Mouse (Mus musculus) gastrocnemius, postnatal 25 days (tissue): Measurements from ENCODE around the gene Fibcd1. TPM values are rescaled to one million over a fixed set of nuclear protein-coding genes. Genes with fewer than 3 reads are reported as not detected.

Experiments used
- DNase-seq: peaks from one replicate; pipeline ENCODE4 v3.0.0; 2022
- long read RNA-seq, 2 experiments: library from polyadenylated mRNA; stranded (forward); transcript quantifications; one replicate each; pipeline ENCODE4 v2.0.0; 2021
- total RNA-seq, 2 experiments: library from RNA; stranded (reverse); gene quantifications; 1 replicate in 1 of 2; 2 replicates in 1 of 2; pipeline ENCODE4 v1.2.3; 2021

Fibcd1 gene
- not detected for total RNA-seq
- long read RNA-seq, experiment 1: 0 reads
- long read RNA-seq, experiment 2: 0 reads

DNA sequence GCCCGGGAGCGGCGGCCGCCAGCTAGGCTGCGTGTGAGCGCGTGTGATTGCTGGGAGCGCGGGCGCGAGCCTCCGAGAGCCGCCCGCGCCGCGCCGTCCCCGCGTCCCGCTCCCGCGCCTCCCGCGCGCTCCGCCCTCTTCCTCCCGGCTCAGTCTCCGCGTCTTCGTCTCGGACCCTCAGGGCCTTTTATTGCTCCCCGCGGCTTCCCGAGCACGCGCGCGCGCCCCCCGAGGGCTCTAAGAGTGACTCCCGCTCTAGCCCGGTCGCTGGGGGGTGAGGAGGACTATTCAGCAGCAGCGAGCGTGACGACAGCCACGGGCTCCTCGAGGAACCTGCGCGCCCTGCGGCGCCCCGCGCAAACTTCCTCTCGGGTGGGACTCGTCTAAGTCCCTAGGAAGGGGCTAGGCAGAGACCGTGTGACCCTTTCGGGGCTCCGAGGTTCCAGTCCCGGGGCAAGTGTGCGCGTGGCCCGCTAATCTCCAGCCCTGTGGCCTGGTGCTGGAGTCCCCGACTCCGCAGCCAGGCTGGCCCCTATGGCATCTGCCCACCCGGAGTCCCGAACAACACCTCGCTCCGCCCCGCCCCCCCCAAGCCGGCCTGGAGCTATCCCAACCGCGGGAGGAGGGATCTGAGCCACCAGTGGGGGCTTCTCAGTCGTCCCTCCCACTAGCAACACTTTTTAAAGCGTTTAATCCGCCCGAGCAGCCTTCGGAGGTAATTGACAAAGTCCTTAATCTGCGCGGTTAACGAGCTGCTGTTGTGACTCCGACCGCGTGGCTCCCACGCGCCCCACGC is at the start of gene Fibcd1:
Fibcd1 (minus strand) TSS at position 110 of the 796 bp plus-strand sequence.
- no peak for DNase-seq

DNA sequence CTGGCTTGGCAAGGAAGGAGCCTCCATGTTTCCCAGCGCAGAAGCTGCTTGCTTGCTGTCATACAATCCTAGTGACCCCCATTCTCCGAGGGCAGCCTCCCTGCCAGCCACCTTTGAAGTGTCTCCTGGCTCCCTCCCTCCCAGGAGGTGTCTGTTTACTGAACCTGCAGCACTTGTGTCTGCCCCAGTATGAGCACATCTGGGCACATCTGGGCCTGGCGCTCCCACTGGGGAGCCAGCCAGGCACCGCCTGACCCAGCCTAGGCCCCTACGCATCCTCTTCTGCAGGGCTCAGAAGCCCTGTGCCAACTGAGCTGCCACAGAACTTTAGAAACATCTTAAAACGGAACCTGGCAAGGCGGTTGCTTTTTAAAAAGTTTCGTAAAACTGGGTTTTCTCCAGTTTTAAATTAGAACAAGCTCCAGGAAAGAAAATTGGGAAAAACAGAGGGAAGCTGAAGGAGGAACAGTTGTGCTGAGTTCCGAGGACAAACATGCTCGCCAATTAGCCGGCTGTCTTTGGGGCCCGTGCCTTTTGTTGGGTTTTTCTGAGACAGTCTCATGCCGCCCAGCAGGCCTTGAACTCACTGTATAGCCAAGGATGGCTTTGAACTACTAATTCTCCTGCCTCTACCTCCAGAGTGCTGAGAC is 48.5 kb upstream of the Fibcd1 start:
- DNase-seq: peak; percentile 66

DNA sequence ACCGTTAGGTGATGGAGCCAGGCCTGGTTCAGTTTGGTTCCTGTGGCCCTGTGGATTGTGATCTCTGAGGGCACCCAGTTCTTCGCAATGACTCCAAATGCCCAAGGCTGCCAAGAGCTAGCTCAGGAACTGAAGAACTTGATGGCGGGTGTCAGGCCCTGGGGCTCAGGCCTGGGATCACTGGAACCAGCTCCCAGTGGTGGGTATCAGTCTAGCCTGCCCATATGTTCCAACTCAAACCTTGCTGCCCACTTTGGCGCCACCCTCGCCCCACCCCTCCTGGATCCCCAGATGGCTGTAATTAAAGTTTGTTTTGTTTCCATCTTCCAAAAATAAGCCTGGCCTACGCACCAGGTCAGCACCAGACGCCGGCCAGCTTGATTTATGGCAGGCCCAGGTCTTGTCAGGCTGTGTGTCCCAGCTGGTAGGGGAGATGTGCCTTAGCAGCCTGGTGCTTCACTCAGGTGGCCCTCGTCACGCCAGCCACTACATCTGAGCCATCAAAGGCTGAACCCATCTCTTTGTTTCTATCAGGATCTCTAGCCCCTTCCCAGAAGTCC is 47.4 kb upstream of the Fibcd1 start:
- peak; percentile 70 for DNase-seq

DNA sequence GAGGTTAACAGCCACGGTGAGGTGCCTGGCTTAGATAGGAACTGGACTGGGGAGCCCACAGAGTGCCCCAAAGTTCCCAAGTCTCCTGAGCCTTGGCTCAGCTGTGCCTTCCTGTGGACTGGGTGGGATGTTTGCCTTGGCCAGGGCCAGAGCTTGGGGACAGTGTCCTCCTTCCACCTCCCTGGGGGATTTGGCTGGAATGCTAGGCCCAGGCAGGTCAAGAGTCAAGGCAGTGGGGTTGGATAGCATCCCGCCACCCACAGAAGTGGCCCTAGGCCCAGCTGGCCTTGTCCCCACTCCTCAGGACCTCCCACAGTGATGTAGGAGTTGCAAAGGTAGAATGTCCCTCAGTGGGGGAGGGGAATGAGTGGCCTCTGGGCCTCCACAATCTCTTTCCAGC is 45.4 kb upstream of the Fibcd1 start:
- DNase-seq: no peak

DNA sequence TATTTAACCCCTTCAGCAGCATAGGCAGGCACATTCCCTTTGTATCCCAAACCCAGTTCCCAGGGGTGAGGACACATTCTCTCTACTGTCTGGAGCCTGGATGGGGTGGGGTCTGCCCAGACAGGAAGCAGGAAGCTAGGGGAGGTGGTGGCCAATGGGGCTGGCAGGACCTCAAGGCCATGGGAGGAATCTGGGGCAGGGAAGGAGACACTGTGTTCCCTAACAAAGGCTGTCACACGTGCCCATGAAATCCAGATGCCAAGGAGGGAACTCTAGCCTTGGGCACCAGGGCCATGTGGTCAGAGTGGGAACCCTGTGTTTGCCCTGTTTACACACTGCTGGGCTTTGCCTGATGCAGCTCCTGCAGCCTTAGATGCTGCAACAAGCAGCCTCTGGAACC is 43.1 kb upstream of the Fibcd1 start:
- no peak for DNase-seq

DNA sequence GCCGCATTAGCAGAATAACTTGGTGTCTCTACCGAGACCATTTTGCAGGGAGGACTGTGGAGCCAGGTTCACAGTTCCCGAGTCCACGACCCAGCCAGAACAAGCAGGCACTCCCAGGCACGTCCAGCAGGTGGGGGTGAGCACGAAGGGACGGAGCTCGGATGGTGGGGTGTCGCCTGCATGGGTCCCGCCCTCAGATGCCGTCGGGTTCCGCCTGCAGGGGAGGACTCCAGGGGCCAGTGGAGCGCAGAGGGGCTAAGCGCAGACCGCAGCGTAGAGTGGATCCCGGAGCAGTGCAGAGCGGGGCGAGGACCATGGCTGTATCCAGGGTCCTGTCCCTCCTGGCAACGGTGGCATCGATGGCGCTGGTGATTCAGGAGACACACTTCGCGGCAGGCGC is 41.2 kb upstream of the Fibcd1 start, which contains the start of gene Lamc3:
Lamc3 (plus strand) TSS at position 262 of the 400 bp plus-strand sequence.
- DNase-seq: peak; percentile 49

DNA sequence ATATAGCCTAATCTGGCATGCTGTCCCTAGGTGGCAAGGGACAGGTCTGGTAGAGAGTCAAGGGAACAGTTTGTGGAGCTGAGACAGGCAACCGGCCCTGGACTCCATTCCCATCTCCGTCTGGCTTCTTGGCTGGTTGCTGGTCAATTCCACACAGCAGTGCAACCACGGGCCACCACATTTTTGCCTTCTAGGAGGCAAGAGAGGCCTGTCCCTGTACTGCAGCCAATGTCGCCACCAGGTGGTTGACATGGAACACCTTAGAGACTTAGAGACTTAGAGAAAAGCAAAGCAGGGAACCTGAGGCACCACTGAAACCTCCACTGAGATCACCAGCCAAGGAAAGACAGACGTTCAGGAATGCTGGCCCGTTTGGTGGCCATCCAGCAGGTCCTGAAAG is 39.0 kb upstream of the Fibcd1 start:
- peak; percentile 22 for DNase-seq

DNA sequence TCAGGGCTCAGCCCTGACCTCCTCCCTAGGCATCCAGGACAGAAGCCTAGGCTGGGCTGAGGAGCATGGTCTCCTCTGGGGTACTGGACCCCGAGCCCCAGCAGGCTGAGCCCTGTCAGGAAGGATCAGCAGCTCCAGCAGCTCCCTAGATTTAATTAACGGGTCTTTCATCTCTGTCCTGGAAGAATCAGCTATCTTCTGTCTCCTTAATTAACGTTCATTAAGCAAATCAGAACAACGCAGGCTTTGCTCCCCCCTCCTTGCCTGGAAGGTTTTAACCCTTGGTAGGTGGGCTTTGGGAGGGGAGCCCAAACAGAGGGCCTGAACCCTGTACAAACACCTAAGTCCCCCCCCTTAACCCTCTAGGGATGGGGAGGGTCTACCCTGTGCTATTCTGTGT is 37.3 kb upstream of the Fibcd1 start:
- DNase-seq: no peak

DNA sequence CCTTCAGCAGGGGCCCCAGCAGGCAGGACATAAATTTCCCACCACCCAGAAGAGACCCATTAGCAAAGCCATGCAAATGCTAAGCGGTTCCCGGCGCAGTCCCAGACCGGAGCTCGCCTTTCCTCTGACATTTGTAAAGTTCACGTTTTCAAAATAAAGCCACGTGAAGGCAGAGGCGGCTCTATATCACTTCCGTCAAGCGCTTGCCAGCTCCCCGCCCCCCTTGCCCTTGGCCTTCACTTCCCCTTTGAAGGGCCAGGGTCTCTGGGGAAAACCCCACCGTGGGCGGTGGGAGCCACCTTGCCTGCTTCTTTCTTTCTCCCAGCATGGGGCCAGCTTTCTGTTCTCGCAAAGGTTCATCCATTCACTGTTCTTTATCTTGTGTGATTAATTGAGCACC is 35.1 kb upstream of the Fibcd1 start:
- DNase-seq: no peak

DNA sequence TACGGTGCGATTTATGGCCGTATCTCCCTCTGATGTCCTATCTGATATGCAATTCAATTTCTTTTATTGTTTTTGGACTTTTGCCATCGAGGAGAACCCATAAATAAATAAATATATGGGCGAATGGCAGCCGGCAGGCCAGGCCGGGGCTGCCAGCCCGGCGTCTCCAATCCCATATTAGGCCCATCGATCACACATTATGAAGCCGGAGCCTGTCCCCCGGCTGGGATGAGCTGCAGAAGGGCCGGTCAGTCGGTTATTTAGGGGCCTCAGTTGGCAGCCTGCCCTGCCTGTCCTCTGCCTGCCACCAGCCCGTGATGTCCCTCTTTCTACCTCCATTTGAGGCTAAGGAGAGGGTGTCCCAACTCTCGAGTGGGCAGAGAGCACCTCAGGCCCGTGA is 32.8 kb upstream of the Fibcd1 start:
- DNase-seq: no peak

DNA sequence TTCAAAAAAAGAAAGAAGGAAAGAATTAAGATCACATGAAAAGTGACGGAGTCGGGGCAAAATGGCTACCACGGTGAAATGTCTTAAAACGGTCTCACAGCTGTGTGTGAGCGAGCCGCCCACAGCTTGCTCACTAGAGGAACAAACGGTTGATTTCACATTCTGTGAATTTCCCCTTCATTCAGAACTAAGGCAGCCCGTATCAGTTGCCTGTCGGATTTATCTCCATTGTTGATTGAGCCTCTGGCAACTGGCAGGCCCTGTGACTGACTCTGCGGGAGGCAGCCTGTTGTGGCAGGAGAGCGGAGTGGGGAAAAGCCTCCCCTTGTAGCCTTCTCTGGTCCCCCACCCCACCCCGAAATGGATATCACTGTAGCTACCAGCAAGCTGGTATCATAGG is 30.6 kb upstream of the Fibcd1 start:
- DNase-seq: no peak

DNA sequence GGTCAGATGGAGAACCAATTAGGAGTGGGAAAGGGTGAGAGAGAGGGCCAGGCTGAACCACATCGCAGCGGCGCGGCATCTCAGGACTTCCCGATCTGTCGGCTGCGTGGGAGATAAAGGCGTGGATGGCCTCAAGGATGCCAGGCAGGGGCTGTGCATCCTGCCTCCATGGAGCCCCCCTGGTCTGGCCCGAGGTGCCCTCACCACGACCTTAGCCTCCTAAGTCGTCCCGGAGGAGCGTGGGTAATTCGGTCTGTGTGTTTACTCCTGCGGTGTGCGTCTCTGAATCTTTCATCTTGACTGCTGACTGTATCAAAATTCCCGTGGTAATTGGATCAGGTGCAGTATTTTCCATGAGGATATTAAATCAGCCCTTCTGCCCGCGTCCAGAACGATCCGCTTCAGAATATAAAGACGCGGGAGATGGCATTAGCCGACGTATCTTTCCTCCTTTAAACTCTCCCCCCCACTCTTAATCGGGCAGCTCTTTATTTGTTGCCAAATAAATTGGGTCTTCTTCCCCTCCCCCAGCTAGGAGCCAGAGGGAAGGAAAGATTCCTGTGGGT is 28.6 kb upstream of the Fibcd1 start:
- DNase-seq: no peak

DNA sequence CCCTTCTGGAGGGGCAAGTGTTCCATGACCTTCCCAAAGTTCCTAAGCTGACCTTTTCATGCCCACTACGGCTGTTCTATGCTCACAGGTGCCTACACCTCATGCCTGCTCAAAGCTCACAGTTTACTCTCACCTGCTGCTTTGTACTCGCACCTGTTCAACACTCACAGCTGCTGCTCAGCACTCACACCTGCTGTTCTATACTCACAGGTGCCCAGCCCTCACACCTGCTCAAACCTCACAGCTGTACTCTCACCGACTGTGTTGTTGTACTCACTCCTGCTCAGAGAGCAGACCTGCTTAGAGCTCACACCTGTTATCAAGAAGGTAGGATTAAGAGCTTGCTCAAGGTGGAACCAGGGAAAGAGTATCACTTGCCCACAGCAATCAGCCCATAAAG is 24.9 kb upstream of the Fibcd1 start:
- DNase-seq: no peak

DNA sequence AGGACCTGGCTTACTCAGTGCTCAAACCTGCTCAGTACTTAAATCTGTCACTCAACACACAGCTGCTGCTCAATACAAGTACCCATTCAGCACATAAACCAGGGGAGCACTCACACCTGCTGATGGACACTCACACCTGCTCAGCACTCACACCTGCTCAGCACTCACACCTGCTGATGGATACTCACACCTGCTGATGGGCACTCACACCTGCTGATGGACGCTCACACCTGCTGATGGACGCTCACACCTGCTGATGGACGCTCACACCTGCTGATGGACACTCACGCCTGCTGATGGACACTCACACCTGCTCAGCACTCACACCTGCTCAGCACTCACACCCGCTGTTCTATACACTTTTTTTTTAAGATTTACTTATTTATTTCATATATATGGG is 23.9 kb upstream of the Fibcd1 start:
- DNase-seq: no peak

DNA sequence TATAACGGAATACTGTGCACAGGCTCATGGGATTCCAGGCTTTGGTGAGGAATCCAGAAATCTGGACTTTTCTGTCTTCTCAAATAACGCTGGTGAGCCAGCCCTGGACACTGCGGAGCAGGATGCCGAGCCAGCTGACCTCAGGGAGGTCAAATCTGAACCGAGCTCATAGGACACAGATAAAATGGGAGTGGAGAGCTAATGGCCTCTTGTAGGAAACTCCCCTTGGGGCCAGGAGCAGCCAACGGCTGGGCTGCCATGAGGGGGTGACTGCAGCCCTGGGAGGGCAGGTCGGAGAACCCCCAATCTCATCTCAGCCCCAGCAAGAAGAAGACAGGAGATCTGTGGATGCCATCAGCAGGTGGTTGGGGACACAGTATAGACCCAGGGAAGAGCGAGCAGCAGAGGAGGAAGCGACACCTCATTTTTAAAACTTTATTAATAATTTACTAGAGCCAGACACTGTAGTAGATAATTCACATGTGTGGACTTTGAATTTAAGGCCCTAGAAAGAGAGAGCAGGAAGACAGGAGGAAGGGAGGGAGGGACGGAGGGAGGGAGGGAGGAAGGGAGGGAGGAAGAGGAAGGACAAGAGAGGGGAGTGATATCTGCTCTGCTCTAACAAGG is 22.8 kb upstream of the Fibcd1 start:
- DNase-seq: peak; percentile 41

DNA sequence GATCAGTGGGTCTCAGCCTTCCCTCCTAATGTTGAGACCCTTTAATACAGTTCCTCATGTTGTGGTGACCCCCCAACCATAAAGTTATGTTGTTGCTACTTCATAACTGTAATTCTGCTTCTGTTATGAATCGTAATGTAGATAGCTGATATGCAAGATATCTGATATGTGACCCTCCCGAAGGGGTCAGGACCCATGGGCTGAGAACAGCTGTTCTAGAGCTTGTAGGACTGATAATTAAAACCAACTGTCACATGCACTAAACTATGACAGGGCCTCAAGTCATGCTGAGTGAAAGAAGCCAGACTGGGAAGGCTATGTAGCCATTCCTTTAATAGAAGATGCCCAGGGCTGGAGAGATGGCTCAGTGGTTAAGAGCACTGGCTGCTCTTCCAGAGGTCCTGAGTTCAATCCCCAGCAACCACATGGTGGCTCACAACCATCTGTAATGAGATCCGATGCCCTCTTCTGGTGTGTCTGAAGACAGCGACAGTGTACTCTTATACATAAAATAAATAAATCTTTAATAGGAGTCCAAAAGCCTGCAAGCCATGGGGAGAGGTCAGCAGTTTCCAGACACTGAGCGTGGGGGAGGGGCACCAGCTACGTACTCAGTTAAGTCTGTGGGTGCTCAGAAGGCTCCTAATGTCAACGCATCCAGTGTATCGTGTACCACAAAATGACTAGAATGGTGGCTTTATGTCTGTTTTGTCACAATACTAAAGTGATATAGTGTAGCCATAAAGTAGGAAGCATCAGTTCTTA is 22.1 kb upstream of the Fibcd1 start:
- DNase-seq: no peak

DNA sequence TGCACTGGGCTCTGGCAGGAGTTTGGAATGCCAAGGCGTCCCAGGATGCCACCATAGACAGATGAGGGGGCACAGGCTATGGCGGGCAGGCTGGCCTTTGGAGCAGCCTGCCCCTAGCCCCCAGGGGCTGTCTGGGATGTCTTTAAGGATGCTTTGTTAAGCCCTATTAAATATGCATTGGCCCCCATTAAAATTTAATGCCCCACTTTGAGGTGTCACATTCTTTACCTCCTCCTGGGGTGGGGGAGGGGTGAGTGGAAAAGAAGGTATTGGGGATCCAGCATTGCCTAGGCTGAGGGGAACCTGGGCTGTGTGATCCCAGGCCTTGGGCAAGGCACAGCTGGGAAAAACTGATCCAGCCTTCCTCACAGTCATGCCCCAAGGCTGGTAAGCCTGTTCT is 20.0 kb upstream of the Fibcd1 start:
- no peak for DNase-seq

DNA sequence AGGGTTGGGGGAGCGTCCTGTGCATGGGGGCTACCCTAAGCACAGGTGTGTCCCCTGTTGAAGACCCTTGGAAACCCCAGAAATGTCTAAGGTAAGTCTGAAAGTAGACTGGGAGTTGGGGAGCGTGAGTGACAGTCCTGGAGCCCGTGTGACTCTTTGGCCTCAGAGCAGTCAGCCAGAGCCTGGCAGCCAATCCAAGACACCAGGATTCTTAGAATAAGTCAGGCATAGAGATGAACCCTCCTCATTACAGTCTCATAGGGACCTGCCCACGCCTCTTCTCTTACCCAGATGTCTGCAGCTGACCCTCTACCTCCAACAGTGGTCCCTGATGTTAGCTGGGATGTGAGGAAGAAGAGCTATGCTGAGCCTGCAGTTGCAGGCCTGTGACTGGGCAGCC is 19.5 kb upstream of the Fibcd1 start:
- DNase-seq: no peak

DNA sequence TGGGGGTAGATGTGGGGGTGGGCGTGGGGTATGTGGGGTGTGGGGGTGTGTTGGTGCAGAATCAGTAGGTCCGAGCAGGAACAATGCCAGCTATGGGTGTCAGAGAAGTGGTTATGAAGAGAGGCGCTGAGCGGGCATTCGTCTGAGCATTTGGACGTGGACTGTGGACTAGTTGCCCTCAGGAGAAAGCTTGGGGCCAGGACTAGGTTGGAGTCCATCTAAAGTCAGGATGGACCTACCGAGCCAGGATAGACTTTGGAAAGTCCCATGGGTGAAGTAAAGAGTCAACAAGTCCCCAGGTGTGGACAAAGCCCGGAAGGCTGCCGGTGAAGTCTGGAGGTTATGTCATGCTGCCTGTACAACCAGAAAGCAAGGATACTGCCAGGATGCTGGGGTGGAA is 19.1 kb upstream of the Fibcd1 start:
- no peak for DNase-seq

DNA sequence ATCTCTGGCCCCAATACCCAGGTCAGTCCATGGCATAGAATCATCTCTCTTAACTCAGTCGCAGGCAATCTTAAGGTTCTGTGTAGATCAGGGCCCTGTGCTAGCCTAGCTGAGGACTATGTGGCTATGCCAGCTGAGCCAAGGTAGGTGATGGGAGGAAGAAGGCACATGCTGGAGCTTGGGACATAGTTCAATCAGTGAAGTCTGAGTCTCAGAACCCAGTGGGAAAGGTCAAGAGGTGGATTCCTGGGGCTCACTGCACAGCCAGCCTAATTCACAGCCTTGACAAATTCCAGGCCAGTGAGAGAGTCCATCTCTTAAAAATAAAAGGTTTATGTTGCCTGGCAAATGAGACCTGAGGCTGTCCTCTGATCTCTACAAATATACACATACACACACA is 18.0 kb upstream of the Fibcd1 start:
- DNase-seq: no peak

DNA sequence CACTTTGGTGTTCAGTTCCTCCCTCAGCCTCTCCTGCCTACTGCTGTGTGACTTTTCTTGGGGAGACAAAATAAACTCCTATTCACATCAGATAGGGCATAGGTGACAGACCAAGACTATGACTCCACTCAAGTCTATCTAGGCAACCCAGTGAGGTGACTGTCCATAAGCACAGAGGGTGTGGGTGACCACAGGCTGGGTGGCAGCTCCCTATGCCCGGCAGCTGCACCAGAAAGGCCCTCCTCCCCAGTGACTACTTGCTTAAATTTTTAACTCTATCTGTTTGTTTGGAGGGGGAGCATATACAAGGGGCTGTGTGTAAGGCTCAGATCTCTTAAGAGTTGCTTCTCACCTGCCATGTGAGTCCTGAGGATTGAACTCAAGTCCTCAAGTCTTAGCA is 17.1 kb upstream of the Fibcd1 start:
- no peak for DNase-seq

DNA sequence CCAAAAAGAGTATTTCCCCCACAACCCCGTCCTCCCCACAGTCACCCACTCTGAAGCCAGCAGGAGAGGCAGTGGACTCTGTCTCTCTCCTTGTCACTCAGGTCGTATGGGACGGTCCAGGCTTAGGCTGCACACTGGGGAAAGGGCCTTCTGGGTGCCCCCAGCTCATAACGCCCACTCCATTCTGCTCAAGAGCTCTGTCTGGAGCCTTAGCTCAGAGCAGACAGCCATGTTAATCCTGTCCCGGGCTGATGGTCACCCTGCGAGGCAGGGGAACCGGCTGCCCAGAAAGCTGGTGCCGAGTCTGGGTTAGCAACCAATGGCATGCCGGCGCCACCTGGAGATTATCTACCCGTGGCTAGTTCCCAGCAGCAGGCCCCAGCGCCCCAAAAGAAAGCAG is 12.7 kb upstream of the Fibcd1 start:
- DNase-seq: no peak
